Mouse (Mus musculus) frontal cortex, adult (tissue): ENCODE data around the gene Sirt1.
"Not testable (repeated sequence)": the region's sequence is repeated elsewhere in the genome, so short reads cannot be mapped to it uniquely, and the experiment has no call there.

Experiments
- ATAC-seq: cut with Nextera tagmentation; 2 replicates; pipeline ENCODE4 v1.9.2; 2017; ENCODE audit warnings: mild to moderate bottlenecking, moderate library complexity, mixed read lengths; ENCODE audit not compliant: low TSS enrichment

The Sirt1 gene

DNA sequence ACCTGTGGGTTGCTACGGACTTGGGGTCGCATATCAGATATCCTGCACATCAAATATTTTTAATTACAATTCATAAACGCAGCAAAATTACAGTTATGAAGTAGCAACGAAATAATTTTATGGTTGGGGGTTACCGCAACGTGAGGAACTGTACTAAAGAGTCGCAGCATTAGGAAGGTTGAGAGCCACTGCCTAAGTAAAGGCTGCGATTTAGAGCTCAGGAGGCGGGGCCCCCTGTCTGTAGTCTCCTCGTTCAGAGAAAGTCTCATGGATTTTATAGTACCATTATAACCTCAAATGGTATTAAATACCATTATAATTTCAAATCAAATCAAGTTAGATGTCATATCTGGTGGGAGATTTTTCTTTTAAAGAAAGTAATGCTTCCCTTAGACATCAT is 5.5 kb upstream of the Sirt1 start:
- ATAC-seq: no peak

DNA sequence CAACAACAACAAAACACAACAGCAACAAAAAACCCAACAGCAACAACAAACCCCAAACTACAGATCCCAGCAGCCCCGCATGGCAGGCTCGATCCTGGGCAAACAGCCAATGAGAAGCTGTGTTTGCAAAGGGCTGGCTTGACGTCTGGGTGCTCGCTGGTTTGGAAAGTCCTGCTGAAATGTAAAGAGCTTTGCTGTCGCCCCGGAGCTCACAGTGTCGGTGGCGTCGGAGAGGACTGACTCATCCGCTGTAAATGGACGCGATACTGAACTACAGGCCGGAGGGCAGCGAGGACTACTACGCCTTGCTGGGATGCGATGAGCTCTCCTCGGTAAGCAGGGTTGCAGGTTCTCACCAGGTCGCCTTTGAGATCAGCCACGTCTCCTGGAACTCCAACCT is 4.9 kb upstream of the Sirt1 start:
- ATAC-seq: peak; percentile 77

DNA sequence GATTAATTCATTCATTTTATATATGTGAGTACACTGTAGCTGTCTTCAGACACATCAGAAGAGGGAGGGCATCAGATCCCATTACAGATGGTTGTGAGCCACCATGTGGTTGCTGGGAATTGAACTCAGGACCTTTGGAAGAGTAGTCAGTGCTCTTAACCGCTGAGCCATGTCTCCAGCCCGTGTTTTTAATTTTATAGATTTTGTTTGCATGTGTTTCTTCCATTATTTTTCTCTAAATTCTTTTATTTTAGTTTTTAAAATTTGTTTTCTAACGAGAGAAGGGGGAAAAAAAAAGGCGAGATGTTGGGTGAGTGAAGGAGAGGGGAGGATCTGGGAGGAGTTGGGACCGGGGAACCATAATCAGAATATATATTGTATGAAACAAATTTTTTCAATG is 4.4 kb upstream of the Sirt1 start:
- not testable (repeated sequence) for ATAC-seq

DNA sequence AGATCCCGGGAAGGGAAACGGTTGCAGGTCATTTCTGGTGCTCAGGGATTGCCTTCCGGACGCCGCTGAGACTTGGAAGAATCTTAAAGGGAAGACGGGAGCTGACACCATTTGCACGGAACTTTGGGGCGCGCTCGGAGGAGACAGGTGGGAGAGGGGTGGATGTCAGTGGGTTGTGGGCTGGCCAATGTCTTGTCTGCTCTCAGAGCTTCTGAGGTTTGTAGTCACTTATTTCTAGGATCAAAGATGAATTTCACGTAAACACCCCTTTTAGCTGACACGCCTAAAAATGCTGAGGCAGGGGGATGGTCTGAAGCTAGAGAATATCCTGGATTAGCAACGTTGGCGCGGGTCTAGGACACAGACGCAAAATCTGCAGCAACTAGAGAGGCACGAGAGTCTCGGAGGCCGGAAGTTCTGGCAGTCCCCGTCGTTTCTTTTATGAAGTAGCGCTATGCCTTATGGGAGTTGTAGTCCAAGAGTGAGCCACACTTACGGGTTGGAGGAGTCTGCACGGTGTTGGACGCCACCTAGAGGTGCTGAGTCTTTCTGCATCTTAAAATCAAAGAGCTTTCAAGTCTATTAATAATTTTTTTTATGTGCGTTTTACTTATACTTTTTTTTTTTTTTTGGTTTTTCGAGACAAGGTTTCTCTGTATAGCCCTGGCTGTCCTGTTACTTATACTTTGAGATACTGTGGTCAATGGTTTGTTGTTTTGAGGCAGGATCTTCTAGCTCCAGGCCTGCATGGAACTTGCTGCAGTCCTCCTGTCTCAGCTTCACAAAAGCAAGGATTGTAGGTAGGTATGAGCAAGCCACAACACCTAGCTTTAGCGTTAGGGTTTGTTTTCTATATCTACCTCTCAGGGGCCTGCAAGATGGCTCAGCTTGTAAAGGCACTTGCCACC is 1.1 kb upstream of the Sirt1 start, which contains the start of gene Dnajc12:
TSS of gene Dnajc12 (plus strand) at position 72 of the 908 bp plus-strand sequence.
- ATAC-seq: peak; percentile 92

DNA sequence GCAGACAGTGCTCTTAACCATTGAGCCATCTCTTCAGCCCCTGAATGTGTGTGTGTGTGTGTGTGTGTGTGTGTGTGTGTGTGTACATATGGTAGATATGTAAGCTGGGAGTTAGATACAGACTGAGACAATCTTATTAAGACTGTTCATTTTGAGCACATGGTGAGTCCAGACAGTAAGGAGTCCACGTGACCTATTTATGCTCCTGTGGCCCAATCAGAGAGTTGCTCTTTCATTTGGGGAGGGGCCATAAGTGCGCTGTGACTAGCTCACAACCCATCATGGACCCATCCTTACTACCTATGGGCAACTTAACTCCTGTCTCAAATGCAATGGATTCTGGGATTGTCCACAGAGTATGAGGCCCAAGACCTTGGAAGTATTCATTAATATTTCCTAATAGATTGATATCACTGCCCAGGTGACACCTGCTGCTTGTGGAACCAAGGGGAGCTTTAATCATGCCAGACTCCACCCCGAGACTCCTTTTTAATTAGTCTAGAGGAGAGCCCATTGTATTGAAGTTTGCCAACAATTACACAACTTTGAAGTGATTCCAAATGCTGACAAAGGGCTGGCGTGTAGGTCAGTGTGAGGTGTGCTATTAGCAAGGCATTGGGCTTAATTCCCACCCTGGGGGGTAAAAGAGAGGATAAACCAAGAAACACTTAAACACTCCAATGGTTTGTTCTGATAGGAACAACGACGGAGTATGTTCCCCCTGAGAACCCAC is 2.4 kb downstream of the Sirt1 start:
- ATAC-seq: no peak

DNA sequence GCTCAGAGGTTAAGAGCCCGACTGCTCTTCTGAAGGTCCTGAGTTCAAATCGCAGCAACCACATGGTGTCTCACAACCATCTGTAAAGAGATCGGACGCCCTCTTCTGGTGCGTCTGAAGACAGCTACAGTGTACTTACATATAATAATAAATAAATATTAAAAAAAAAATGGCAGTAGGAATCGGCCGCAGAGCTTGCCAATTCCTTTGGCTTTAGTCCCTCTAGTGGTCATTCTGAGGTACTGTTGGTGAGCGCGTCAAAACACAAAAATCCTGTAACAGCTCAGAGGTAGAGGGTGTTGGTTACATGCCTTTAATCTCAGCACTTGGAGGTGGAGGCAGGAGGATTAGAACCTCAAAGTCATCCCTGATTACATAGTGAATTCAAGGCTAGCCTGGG is 4.0 kb downstream of the Sirt1 start:
- ATAC-seq: no peak

DNA sequence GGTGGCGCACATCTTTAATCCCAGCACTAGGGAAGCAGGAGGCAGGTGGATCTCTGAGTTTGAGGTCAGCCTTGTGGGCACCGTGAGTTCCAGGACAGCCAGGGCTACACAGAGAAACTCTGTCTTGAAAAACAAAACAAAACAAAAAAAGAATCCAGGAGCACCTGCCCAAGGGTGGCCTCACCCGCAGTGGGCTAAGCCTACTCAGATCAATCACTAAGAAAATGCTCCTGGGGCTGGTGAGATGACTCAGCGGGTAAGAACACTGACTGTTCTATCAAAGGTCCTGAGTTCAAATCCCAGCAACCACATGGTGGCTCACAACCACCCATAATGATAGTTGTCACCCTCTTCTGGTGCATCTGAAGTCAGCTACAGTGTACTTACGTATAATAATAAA is 5.2 kb downstream of the Sirt1 start:
- ATAC-seq: no peak

DNA sequence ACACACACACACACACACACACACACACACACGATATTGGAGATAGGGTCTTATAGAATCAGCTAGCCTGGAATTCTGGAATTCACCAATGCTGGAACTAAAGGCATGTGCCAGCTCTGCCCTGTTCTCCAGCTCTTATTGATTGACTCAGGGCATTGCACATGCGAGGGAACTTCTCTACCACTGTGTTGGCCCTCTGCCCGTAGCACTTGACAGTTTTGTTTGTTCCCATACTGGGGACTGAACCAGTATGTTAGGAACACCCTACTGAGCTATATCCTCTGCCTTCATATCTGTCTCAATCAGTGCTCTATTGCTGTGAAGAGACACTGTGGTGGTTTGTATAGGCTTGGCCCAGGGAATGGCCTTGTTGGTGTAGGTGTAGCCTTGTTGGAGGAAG is 13.5 kb downstream of the Sirt1 start:
- no peak for ATAC-seq

DNA sequence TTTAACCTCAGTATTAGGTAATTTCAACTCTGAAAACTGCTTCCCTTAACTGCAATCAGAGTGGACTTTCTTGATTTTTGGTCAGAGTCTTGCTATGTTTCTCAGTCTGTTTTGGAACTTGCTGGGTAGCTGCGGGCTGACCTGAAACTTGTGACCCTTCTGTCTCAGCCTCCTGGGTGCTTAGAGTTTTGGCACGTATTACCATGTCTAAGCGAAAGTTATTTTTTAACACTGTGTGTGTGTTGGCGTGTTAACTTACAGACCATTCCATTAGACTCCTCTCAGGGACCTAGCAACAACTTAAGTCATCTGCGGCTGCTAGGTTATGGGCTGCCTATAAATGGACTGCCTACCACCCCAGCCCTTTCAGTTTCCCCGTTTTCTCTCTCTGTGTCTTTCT is 14.1 kb downstream of the Sirt1 start:
- no peak for ATAC-seq

DNA sequence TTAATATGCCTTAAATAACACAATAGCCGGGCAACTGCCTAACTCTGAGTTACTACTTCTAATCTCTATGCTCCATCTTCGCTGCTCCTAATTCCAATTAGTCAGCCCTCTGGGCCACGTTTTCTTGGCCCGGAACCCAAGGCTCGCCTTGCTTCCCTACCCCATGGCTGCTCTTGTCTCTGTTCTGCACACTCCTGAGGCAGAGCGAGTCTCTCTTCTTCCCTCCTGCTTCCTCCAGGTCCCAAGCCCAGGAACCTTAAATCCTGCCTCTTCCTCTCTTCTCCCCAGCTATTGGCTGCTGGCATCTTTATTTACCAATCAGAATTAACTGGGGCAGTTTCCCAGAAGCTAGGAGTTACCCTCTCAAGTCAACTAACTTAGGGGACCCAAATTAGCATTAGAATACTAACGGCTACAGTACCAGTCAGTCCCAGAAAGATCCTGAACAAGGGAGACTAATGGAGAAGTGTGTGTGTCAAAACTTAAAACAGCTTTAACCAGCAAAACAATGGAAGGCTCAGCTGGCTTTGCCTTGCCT is 15.5 kb downstream of the Sirt1 start:
- ATAC-seq: no peak

DNA sequence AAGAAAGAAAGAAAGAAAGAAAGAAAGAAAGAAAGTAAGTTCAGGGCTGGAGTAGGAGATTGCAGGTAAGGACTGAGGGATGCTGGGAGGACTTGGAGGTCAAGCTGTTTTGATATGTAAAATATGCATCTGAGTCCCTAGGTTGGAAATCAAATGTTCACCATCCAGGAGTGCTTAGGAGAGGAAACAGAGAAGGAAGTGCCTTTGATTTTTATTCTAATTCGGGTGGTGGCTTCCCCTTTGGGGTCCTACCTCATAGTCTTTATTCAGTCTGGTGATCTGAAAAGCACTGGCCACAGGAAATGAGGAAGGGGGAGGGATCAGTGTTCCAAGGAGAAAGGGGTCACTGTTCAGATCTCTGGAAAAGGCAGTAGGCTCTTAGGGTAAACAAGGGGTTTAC is 21.0 kb downstream of the Sirt1 start:
- ATAC-seq: no peak

DNA sequence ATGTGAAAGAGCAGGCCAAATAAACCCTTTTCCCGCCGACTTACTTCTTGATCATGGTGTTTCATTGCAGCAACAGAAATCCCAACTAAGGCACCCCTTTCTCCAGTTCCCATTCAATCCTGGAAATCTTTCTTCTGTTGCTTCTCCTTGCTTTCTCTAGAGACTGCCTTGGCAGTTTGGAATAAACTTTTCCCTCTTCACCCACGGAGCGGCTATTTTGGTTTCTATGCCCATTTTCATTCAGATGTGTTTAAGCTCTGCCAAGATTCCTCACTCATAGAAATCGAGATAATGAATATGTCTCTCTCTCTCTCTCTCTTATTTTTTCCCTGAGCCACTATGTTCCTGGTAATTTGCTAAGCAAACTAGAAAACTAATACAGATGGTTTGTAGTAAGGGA is 29.4 kb downstream of the Sirt1 start:
- peak; percentile 98 for ATAC-seq

DNA sequence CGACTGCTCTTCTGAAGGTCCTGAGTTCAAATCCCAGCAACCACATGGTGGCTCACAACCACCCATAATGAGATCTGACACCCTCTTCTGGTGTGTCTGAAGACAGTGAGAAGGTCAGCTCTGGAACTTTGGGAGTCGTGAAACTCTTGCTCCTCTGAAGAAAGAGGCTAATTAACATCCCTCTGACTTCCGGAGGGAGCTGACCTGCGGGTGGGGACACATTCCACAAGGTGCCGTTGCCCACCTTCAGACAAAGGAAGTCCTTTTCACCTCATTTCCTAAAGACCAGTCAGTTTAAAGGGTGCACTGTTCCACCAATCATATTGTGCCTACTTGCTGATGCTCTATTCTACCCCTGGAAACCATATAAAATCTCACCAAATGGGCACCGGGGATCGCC is 30.4 kb downstream of the Sirt1 start:
- not testable (repeated sequence) for ATAC-seq

DNA sequence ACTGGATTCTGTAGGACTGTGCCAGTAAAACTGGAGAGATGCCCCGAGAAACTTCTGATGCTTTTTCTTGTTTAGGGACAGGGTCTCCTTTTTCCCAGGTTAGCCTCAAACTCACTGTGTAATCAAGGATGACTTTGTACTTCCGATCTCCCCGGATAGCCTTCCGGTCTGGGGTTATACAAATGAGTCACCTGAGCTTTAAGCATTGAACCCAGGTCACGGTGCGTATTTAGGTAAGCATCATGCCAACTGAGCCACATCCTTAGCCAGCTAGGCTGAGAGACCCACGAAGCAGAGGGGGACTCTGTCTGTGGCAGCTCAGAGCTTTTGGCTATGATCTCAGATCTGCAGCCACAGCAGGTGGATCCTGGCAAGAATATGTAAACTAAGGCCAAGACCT is 30.8 kb downstream of the Sirt1 start:
- no peak for ATAC-seq

DNA sequence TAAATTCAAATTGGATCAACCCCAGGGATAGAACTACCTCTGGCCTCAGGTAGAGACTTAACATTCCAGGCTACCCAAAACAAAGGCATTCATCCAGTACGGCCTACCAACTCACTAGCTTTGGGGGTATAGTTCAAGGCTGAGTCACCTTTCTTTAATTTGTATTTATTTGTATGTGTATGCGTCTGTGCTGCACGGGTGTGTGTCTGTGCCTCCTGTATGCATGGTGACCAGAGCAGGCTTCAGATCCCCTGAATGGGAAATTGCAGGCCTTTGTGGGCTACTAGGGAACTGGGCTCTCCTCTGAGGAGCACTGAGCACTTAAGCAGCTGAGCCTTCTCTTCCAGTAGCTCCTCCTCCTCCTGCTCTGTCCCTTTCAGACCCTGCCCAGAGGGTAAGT is 33.2 kb downstream of the Sirt1 start:
- ATAC-seq: no peak

DNA sequence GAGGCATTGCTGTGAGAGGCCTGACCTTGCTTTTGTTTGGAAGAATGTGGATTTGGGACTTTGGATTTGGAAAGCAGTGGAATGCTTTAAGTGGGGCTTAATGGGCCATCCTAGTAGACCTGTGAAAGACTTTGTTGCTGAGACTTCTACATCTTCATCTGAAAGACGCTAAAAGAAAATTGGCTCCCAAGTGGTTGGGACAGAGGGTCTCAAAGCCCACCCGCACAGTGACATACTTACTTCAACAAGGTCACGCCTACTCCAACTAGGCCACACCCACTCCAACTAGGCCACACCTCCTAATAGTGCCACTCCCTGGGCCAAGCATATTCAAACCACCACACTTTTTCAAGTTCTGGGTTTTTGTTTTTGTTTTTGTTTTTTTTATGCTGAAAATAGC is 36.8 kb downstream of the Sirt1 start:
- ATAC-seq: no peak

DNA sequence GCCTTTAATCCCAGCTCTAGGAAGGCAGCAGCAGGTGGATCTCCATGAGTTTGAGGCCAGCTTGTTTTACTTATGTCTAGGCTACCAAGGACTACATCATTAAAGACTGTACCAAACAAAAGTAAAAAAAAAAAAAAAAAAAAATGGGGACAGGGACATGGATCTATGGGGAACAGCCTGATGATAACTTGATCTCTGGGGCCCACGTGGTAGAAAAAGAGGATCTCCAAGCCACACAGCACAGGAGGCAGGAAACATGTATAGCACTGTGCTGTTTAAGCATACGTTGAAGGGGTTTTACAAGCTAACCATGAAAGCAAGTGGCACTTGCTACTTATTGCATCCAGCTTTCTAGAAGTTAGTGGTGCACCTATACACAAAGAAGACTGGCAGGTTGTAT is 40.2 kb downstream of the Sirt1 start:
- no peak for ATAC-seq

DNA sequence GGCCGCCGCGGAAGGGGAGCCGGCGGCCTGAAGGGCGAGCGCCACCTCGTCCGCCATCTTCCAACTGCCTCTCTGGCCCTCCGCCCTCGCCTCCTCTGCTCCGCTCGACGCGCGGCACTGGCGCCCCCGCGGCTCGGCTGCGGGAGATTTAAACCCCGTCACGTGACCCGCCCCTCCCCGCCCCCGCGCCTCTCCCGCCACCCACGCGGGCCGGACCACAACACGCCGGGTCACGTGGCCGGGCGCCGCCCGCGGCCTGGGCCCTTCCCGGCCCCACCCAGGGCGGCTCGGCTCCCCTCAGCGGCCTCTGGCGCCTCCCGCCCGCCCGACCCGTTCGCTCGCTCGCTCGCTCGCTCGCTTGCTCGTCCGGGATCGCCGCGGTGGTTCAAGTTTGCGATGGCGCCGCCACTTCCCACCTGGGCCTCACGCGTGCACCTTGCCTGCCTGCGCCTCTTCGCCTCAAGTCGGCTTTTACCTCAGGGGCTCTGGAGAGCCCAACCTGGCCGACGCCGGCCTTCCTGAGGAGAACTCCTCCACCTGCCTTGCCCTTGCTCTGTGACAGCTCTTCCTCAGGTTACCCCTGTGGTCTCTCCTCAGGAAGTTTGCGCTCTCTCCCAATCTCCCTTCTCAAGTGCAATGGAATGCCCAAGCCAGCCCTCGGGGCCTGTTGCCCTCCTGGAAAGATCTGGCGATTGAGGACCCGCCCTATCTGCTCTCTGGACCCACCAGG is 42.4 kb downstream of the Sirt1 start:
- peak; percentile 78 for ATAC-seq

DNA sequence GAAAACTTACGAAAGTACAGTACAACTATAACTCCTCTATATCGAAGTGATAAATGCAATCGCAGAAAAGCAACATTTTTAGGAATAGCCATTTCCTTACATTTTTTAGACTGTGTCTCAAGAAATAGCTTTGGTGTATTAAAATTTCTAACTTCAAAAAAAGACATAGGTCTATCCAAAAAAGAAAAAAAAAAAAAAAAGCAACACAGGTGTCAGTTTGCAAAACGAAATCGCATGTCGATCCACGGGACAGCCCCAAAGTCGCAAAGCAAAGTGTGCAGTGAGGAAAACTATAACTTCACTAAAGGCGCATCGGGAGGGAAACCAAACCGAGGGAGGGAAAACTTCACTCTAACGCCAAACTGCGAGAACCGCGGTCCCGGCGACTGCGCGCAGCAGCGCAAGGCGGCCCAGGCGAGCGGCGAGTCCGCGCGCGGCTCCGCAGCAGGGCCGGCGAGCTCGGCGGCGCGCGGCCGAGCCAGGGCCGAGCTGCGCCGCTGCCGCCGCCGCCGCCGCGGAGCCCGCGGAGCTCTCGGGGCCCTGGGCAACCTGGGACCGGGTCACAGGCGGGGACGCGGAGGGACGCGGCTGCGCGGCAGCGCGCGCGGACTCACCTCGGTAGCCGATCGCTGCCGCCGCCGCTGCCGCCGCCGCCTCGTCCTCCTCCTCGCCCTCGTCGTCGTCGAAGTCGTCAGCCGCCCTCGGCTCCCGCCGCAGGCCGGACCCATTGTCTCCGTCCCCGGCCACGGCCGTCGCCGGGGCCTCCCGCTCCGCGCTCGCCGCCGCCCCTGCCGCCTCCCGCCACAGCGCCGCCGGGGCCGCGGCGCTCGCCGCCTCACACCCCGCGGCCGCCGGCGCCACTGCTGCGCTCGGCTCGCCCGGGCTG is 43.3 kb downstream of the Sirt1 start:
- peak; percentile 73 for ATAC-seq

DNA sequence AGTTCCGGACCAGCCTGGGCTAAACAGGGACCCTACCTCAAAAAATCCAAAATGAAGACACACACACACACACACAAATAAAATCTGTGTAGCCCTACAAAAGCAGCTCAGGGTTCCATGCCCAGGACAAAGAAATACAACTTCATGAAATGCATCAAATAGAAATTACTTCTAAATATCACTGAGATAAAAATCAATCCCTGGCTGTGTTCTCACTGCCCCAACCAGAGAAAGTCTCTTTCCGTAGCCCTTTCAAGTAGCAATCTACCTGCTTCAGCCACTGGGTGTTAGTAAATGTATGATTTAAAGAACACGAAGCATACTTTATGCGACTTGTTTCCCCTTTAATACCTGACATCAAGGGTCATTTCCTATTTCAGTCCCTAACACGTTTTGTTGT is 44.2 kb downstream of the Sirt1 start:
- ATAC-seq: no peak

DNA sequence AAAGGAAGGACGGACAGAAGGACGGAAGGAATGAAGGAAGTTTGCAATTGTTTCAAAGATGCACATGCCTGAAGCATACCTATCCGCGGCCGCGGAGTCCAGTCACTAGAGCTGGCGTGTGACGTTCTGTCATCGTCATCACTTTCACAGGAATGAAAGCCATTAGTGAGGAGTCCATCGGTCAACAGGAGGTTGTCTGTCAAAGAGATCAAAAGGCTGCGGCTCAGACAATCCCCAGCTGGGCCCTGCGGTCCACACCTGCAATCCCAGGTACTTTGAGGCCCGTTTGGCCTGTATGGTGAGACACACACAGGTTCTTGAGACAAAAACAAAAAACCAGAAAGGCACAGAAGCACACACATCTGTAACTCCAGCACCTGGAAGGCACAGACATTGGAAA is 44.6 kb downstream of the Sirt1 start:
- no peak for ATAC-seq
